Mouse (Mus musculus) ovary, adult 10 weeks (tissue): ENCODE data around the gene Atp6ap1. TPM values are rescaled to one million over a fixed set of nuclear protein-coding genes. Genes with fewer than 3 reads are reported as not detected.

Experiments
- polyA plus RNA-seq: library from polyadenylated mRNA; stranded (reverse); fragments of 350-450 nt; fragmentation: Illumina TruSeq; extraction: RNeasy Lipid Tissue Mini Kit (QIAGEN cat#74804); gene quantifications from one replicate; pipeline ENCODE4 v1.2.3, GENCODE M21; 2014

Atp6ap1 gene
- polyA plus RNA-seq = 172 TPM

GRCm38 (mm10) chrX:74296538-74297448 lies at the start of gene Atp6ap1:
TSS of gene Atp6ap1 (plus strand) at chrX:74297097.

GRCm38 (mm10) chrX:74249615-74250014 lies 47.3 kb upstream of the Atp6ap1 start, which contains the start of gene Flna:
TSS of gene Flna (minus strand) at chrX:74249820.

GRCm38 (mm10) chrX:74254153-74254887 lies 42.6 kb upstream of the Atp6ap1 start, which contains the start of gene Emd:
TSS of gene Emd (plus strand) at chrX:74254687.

GRCm38 (mm10) chrX:74270062-74270901 lies 26.6 kb upstream of the Atp6ap1 start, which contains the start of gene Rpl10:
TSS of gene Rpl10 (plus strand) at chrX:74270812.

GRCm38 (mm10) chrX:74281732-74282394 lies 15.0 kb upstream of the Atp6ap1 start, which contains the start of the genes Taz and Dnase1l1:
TSS of gene Taz (plus strand) at chrX:74281912.
TSS of gene Dnase1l1 (minus strand) at chrX:74282337.

GRCm38 (mm10) chrX:74304867-74305700 lies 8.2 kb downstream of the Atp6ap1 start, which contains the start of gene Gdi1:
TSS of gene Gdi1 (plus strand) at chrX:74304998.

GRCm38 (mm10) chrX:74312540-74313464 lies 15.9 kb downstream of the Atp6ap1 start, which contains the start of gene Fam50a:
TSS of gene Fam50a (plus strand) at chrX:74313033.

GRCm38 (mm10) chrX:74328725-74329161 lies 31.8 kb downstream of the Atp6ap1 start, which contains the start of gene Plxna3:
TSS of gene Plxna3 (plus strand) at chrX:74329066.

GRCm38 (mm10) chrX:74353467-74353770 lies 56.5 kb downstream of the Atp6ap1 start, which contains the start of gene Lage3:
TSS of gene Lage3 (minus strand) at chrX:74353618.

Other genes with a start within 250 kb of the Atp6ap1 start
- gene Opn1mw, start 169.6 kb upstream of the Atp6ap1 start, polyA plus RNA-seq = not detected
- 39.6 TPM for gene Mecp2, start 161.7 kb upstream of the Atp6ap1 start, polyA plus RNA-seq
- not detected for gene Tex28, start 129.3 kb upstream of the Atp6ap1 start, polyA plus RNA-seq
- gene Tktl1, start 119.8 kb upstream of the Atp6ap1 start, polyA plus RNA-seq = 0.17 TPM
- gene Flna, start 47.3 kb upstream of the Atp6ap1 start, polyA plus RNA-seq = 89.3 TPM
- gene Emd, start 42.4 kb upstream of the Atp6ap1 start, polyA plus RNA-seq = 140 TPM
- 1,805 TPM for gene Rpl10, start 26.3 kb upstream of the Atp6ap1 start, polyA plus RNA-seq
- 21.2 TPM for gene Taz, start 15.2 kb upstream of the Atp6ap1 start, polyA plus RNA-seq
- gene Dnase1l1, start 14.8 kb upstream of the Atp6ap1 start, polyA plus RNA-seq = 14.7 TPM
- 102 TPM for gene Gdi1, start 7.9 kb downstream of the Atp6ap1 start, polyA plus RNA-seq
- gene Fam50a, start 15.9 kb downstream of the Atp6ap1 start, polyA plus RNA-seq = 17.0 TPM
- gene Plxna3, start 32.0 kb downstream of the Atp6ap1 start, polyA plus RNA-seq = 1.8 TPM
- 13.9 TPM for gene Lage3, start 56.5 kb downstream of the Atp6ap1 start, polyA plus RNA-seq
- 44.0 TPM for gene Ubl4a, start 76.1 kb downstream of the Atp6ap1 start, polyA plus RNA-seq
- gene Slc10a3, start 76.3 kb downstream of the Atp6ap1 start, polyA plus RNA-seq = 11.3 TPM
- 9.9 TPM for gene Fam3a, start 96.2 kb downstream of the Atp6ap1 start, polyA plus RNA-seq
- gene Ikbkg, start 96.2 kb downstream of the Atp6ap1 start, polyA plus RNA-seq = 40.7 TPM
- gene G6pdx, start 132.1 kb downstream of the Atp6ap1 start, polyA plus RNA-seq = 19.3 TPM
- gene Gm6880, start 184.3 kb downstream of the Atp6ap1 start, polyA plus RNA-seq = not detected